Mouse (Mus musculus) heart, adult 2 months (tissue): ENCODE data around the gene Zfp512. TPM values are rescaled to one million over a fixed set of nuclear protein-coding genes. Genes with fewer than 3 reads are reported as not detected.

ENCODE experiments used
- DNase-seq, 2 experiments: peaks; one replicate each; pipeline ENCODE4 v3.0.0; 2021
- H3K27ac ChIP-seq: fragments of 200-600 bp; 2 replicates; pipeline ENCODE4 v1.8.1; 2022
- H3K27me3 ChIP-seq: fragments of 200-500 bp; 2 replicates; pipeline ENCODE4 v1.6.1; 2012; ENCODE audit warnings: mild to moderate bottlenecking, low read length, inconsistent platforms, mixed read lengths; ENCODE audit not compliant: control insufficient read depth, insufficient read depth
- H3K36me3 ChIP-seq: fragments of 200-500 bp; 2 replicates; pipeline ENCODE4 v1.6.1; 2012; ENCODE audit warnings: low read length, inconsistent platforms; ENCODE audit not compliant: control insufficient read depth, insufficient read depth
- H3K4me1 ChIP-seq: fragments of 200-500 bp; 2 replicates; pipeline ENCODE4 v1.6.1; 2011; ENCODE audit warnings: low read length; ENCODE audit not compliant: control insufficient read depth, insufficient read depth
- H3K4me3 ChIP-seq: fragments of 200-600 bp; 2 replicates; pipeline ENCODE4 v1.8.1; 2022
- H3K79me2 ChIP-seq: fragments of 200-500 bp; replicated peaks from 2 replicates; pipeline ENCODE4 v1.6.1; 2012; ENCODE audit warnings: mild to moderate bottlenecking, inconsistent platforms, low read length, moderate library complexity, mixed read lengths; ENCODE audit not compliant: control insufficient read depth, insufficient read depth
- H3K9ac ChIP-seq: fragments of 200-500 bp; 2 replicates; pipeline ENCODE4 v1.6.1; 2012; ENCODE audit warnings: low read depth, mild to moderate bottlenecking, control low read depth, inconsistent platforms, low read length, mixed read lengths
- CTCF ChIP-seq: fragments of 200-600 bp; IDR thresholded peaks from 2 replicates; pipeline ENCODE4 v1.8.1; 2022; ENCODE audit warnings: antibody characterized with exemption, mild to moderate bottlenecking, moderate library complexity
- EP300 ChIP-seq: fragments of 200-500 bp; IDR thresholded peaks from 2 replicates; pipeline ENCODE4 v1.6.1; 2011; ENCODE audit warnings: low read depth, low read length, control low read depth; ENCODE audit not compliant: insufficient read depth
- POLR2A ChIP-seq: fragments of 200-500 bp; IDR thresholded peaks from 2 replicates; pipeline ENCODE4 v1.6.1; 2011; ENCODE audit warnings: mild to moderate bottlenecking, low read depth, low read length, control low read depth; ENCODE audit not compliant: insufficient read depth
- WGBS: fragments of 180-500 bp; shearing (Covaris S2); methylation state at CpG from one replicate; pipeline ENCODE4 v1.1.7; 2018; 5-methylcytosine and 5-hydroxymethylcytosine counted together
- intact Hi-C: fragments of 180-260 bp; cut with DNase I; formaldehyde crosslinking; loops from one replicate; pipeline ENCODE4 v1.15.1; 2025
- polyA plus RNA-seq: library from polyadenylated mRNA; depleted of rRNA; stranded (reverse); fragments of >200 nt; gene quantifications from 2 replicates; pipeline ENCODE4 v1.2.3, GENCODE M21; 2012
- total RNA-seq, 2 experiments: library from RNA; stranded (reverse); gene quantifications; 2 replicates each; pipeline ENCODE4 v1.2.3; 2021

The Zfp512 gene
- total and polyA plus RNA-seq, 3 experiments = 12.7 to 25.1 (median 23.7) TPM

- H3K27ac ChIP-seq = peak within 1 kb of the TSS; percentile 26; the same call in 1 of the 2 replicates
- WGBS = under 1% methylated on average over 49 of the region's 49 CpGs
- no peaks in the 10 kb centered on the region for H3K27me3 ChIP-seq
- DNase-seq = peak; percentile 87 to 92
- intact Hi-C loops = loop anchor here (2.0 kb wide), 2 partner anchors 32 to 42 kb away; partner anchors contain the start of genes Slc4a1ap, Supt7l and Zfp512
- H3K36me3 ChIP-seq = no peaks in the 10 kb centered on the region; the same call in 1 of the 2 replicates
- peak within 1 kb of the TSS; percentile 73 for H3K4me3 ChIP-seq
- no peaks in the 10 kb centered on the region for H3K4me1 ChIP-seq
- no peaks in the 10 kb centered on the region for H3K79me2 ChIP-seq
- TF ChIP-seq POLR2A (peak; percentile 43; the same call in 1 of the 2 replicates), CTCF (no peak)
- peak within 1 kb of the TSS; percentile 71 for H3K9ac ChIP-seq
Observed at GRCm38 (mm10) chr5:31494513-31495297, 42.5 kb downstream of the Zfp512 start, which contains the start of gene Gpn1. Gpn1 (plus strand) TSS chr5:31494741.

DNA sequence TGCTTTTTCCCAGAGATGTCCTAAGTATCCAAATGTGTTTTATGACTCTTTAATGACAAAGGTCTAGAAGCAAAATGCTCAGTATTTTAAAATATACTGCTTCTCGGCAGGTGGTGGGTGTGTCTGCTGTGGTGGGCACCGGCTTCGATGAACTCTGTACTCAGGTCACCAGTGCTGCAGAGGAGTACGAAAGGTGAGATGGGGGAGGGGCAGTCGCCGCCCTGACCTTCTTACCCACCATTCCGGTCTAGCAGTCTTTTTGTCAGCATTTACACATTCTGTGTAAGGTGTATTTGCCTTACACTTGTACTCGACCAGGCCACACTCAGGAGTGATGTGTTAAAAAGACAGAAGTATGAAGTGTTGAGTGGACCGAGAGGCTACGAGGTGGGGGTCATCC, 52.6 kb downstream of the Zfp512 start:
- intact Hi-C loops = no loop called here
- Histone ChIP-seq H3K4me3 (no peak overlapping the region), H3K79me2 (no peaks in the 10 kb centered on the region), H3K27me3 (no peaks in the 10 kb centered on the region), H3K27ac (no peak overlapping the region), H3K4me1 (peaks cover 1% of the 10 kb centered on the region; the same call in 1 of the 2 replicates), H3K9ac (no peak overlapping the region), H3K36me3 (peaks cover 3% of the 10 kb centered on the region)
- DNase-seq = no peak
- TF ChIP-seq EP300 (no peak), CTCF (no peak), POLR2A (no peak)
- 93% methylated on average over 10 of the region's 10 CpGs for WGBS

DNA sequence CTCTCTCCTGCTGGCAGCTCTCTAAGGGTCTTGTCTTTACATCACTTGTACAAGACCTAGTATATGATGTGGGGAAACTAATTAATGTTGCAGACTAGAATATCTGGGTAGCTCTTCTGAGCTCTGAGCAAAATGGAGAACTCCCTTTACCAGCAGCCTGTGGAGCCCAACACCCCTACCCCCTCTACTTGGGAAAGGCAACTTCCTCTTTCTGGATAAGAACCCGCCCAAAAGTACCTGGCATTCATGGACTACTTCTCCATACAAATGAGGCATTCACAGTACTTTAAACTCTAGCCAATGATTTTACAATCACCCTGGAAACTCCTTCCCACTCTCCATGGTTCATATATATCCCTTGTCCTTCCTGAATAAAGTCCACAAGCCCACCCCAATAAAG, 60.2 kb downstream of the Zfp512 start:
- Histone ChIP-seq H3K9ac (no peak overlapping the region), H3K4me1 (no peaks in the 10 kb centered on the region), H3K36me3 (no peaks in the 10 kb centered on the region; the same call in 1 of the 2 replicates), H3K4me3 (no peak overlapping the region), H3K79me2 (no peaks in the 10 kb centered on the region), H3K27me3 (no peaks in the 10 kb centered on the region), H3K27ac (no peak overlapping the region)
- WGBS = 63% methylated on average over 1 of the region's 1 CpGs
- intact Hi-C loops = no loop called here
- no peak for TF ChIP-seq CTCF
- TF ChIP-seq EP300 = no peak
- TF ChIP-seq POLR2A = no peak
- no peak for DNase-seq

GRCm38 (mm10) chr5:31520556-31520955, 68.3 kb downstream of the Zfp512 start:
- TF ChIP-seq POLR2A (no peak), CTCF (no peak), EP300 (no peak)
- H3K4me1 ChIP-seq = no peaks in the 10 kb centered on the region
- intact Hi-C loops = no loop called here
- H3K27ac ChIP-seq = no peak overlapping the region
- no peak overlapping the region for H3K9ac ChIP-seq
- no peaks in the 10 kb centered on the region for H3K79me2 ChIP-seq
- no peaks in the 10 kb centered on the region for H3K27me3 ChIP-seq
- no peak overlapping the region for H3K4me3 ChIP-seq
- no peak for DNase-seq
- no peaks in the 10 kb centered on the region for H3K36me3 ChIP-seq
- WGBS = 81% methylated on average over 6 of the region's 6 CpGs

- H3K4me3 ChIP-seq = peak within 1 kb of the TSS; percentile 100
- intact Hi-C loops = loop anchor here (1.0 to 2.0 kb wide), 2 partner anchors 32 to 74 kb away; partner anchors contain the start of genes Gpn1 and Zfp512
- peaks cover 3% of the 10 kb centered on the region for H3K79me2 ChIP-seq
- peaks cover 1% of the 10 kb centered on the region; the same call in 1 of the 2 replicates for H3K4me1 ChIP-seq
- TF ChIP-seq CTCF = no peak
- TF ChIP-seq EP300 = no peak
- TF ChIP-seq POLR2A = peak; percentile 69
- peak within 1 kb of the TSS; percentile 75 for H3K9ac ChIP-seq
- DNase-seq = peak; percentile 84 to 86
- H3K36me3 ChIP-seq = peaks cover 5% of the 10 kb centered on the region
- H3K27ac ChIP-seq = peak within 1 kb of the TSS; percentile 87
- no peaks in the 10 kb centered on the region for H3K27me3 ChIP-seq
- under 1% methylated on average over 28 of the region's 28 CpGs for WGBS
Observed at GRCm38 (mm10) chr5:31526354-31527116, 74.3 kb downstream of the Zfp512 start, which contains the start of gene Slc4a1ap. Slc4a1ap (plus strand) TSS chr5:31526995.
